Mouse (Mus musculus) adrenal gland, postnatal 25 days (tissue): ENCODE results near the gene Luc7l2. TPM values are rescaled to one million over a fixed set of nuclear protein-coding genes. Genes with fewer than 3 reads are reported as not detected.

Experiments used
- DNase-seq: peaks from one replicate; pipeline ENCODE4 v3.0.0; 2021; ENCODE audit warnings: mixed read lengths
- microRNA-seq, 2 experiments: library from miRNA; unstranded; fragments of <30 nt; microRNA quantifications; one replicate each; pipeline ENCODE4 v1.2.0; 2021
- total RNA-seq: library from RNA; stranded (reverse); gene quantifications from 2 replicates; pipeline ENCODE4 v1.2.3, GENCODE M21; 2021

Gene Luc7l2
- total RNA-seq, 1 experiment from 2014 or later = 228 TPM

DNA sequence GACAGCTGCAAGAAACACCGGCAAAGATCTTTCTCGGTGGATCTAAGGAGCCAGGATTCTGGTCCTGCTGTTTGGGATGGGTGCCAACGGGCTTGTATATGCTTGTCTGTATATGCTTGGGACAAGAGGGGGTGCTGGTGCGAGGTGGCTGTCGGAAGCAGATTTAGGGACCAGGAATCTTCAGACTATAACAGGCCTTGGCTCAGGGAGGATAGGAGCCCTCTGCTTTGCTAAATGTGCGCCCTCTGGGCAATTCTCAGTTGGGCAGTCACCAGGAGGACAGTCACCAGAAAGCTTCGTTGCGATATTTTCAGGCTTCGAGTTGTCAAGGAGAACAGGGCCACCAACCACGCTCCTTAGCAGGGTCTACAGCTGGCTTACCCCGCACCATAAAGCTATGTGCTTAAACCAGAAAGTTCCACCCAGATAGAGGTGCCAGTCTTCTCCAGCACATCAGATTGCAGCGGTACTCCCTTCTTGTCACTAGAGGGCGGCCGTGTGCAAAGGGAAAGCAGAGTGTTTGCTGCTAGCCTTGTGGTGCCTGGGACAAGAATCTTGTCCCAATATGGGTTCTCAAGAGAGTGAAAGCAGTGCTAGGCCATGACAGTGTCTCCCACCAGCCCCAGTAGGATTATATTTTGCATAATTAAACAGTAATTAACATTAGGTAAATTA lies 99.3 kb downstream of the Luc7l2 start:
- peak; percentile 61 for DNase-seq

Small RNAs within 50 kb of the gene (microRNA-seq; reads per million reads assigned to microRNA genes)
- 0 reads per million in 2 experiments for gene Mir7670

Other genes with a start within 250 kb of the Luc7l2 start
- gene Zc3hav1, start 196.7 kb upstream of the Luc7l2 start, total RNA-seq = 64.6 and 70.3 TPM in 2 replicates
- gene Ttc26, start 169.9 kb upstream of the Luc7l2 start, total RNA-seq = 2.5 and 2.7 TPM in 2 replicates
- gene Ubn2, start 117.4 kb upstream of the Luc7l2 start, total RNA-seq = 34.2 and 39.3 TPM in 2 replicates
- 102 and 114 TPM in 2 replicates for gene Fmc1, start 17.8 kb upstream of the Luc7l2 start, total RNA-seq
- gene Klrg2, start 85.9 kb downstream of the Luc7l2 start, total RNA-seq = 2.8 and 3.8 TPM in 2 replicates
- gene Clec2l, start 111.7 kb downstream of the Luc7l2 start, total RNA-seq = 3.7 and 4.9 TPM in 2 replicates